Mouse (Mus musculus): ENCODE data around the gene Trpc4ap.

- TF ChIP-seq CTCF (IDR thresholded peaks at IDR 0.05; ENCODE audit: low read depth) (no peak), EP300 (IDR thresholded peaks at IDR 0.05; ENCODE audit: low read depth) (no peak)
These were observed 34.1 kb upstream of the Trpc4ap start for GRCm38 (mm10) chr2:155726302-155726701.
